Mouse (Mus musculus): ENCODE measurements around the gene Ctnna3. TPM values are rescaled to one million over a fixed set of nuclear protein-coding genes. Genes with fewer than 3 reads are reported as not detected.

The Ctnna3 gene
- polyA plus RNA-seq, 1 experiment = 0.25 TPM

DNA sequence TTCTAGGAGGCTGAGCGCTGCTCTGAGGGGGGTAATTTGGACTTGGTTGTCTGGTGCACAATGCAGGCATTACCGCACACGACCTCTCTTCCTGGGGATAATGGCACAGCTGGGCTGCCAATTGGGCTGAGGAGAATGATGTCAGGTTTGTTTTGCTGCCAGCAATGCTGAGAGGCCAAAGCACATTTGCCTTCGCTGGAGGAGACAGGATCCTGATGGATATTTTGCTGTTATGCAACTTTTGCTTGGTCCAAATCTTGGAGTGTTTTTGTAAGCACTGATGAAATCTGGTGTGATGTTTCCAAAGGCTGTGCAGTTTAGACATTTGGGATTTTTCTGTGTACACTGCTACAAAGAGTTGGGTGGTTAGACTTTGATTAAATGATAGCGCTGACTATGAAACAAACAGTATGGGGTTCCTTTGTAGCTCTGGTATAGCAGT is 450.6 kb downstream of the Ctnna3 start:
- TF ChIP-seq POLR2A (IDR thresholded peaks at IDR 0.05; ENCODE audit: borderline replicate concordance, extremely low read depth, insufficient read depth, insufficient read length, poor library complexity, severe bottlenecking) (no peak), CTCF (IDR thresholded peaks at IDR 0.05; ENCODE audit: borderline replicate concordance, extremely low read depth, insufficient read depth, insufficient read length) (no peak)
- peak; percentile 83 for DNase-seq (ENCODE audit: low read depth)

DNA sequence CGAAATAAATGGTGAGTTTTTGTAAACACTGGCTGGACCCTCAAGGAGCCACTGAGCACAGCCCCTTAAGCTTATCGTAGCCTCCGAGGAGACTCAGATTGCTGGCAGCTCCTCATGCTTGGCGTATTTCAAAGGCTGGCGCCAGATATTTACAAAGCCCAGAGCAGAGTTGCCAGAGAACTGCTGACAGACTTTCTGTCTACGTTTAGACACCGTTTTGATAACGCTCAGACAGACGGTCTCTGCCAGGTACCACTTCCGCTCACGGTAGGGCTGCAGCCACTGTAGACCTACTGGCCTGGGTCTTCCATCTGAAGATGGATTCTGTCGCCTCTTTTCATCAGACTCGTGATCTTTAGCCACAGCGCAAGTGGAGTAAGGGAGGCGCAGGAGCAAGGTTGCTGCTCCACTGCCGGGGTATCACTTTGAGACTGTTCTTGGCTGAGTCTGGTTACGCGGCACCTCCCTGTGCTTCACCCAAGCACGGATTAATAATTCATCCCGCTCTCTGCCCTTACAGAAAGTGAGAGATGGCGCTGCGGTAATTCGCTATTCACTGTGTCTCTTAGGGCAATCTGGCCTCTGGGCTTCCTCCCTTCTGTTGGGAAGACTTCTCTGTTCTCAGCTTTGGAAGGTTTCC is 456.7 kb downstream of the Ctnna3 start:
- no peak for TF ChIP-seq POLR2A (IDR thresholded peaks at IDR 0.05; ENCODE audit: borderline replicate concordance, extremely low read depth, insufficient read depth, insufficient read length, poor library complexity, severe bottlenecking)
- peak; percentile 51 for DNase-seq (ENCODE audit: low read depth)

DNA sequence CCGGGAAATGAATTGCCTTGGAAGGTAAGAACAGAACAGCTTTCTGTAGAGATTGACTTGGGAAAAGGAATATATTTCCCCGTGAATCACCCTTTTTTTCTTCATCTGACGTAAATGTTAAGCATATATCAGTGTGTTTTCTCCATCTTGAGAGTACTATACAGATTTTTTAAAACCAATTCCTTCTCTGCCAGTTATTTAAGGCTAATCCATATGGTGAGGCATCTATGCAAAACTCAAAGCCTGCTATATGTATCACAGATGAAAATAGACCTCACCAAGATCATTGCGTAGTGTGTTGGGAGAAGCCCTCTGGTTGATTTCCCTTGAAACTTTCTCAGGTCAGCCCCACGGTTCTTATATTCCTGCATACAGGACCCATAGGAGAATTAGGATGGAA is 464.7 kb downstream of the Ctnna3 start:
- no peak for DNase-seq (ENCODE audit: low read depth)
- TF ChIP-seq POLR2A (IDR thresholded peaks at IDR 0.05; ENCODE audit: borderline replicate concordance, extremely low read depth, insufficient read depth, insufficient read length, poor library complexity, severe bottlenecking) = no peak

DNA sequence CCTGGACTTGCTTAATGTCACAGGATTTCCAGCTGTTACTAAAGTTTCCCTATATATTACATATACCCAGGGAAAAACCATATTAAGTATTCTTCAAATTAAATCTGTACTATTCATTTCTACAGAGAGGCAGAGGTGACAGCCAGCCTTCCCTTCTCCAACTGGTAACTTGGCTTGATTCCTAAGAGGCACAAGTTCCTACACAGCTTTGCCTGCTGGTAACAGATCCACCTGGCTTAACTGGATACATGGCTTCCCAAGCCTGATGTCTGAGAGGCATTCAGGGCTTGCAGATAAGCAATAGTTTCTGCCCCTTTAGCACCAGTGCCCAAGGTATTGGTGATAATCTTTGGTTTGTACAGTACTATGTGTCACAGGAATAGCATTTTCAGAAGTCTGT is 470.0 kb downstream of the Ctnna3 start:
- peak; percentile 37 for DNase-seq (ENCODE audit: low read depth)
- TF ChIP-seq CTCF (IDR thresholded peaks at IDR 0.05; ENCODE audit: borderline replicate concordance, extremely low read depth, insufficient read depth, insufficient read length) (no peak), POLR2A (IDR thresholded peaks at IDR 0.05; ENCODE audit: borderline replicate concordance, extremely low read depth, insufficient read depth, insufficient read length, poor library complexity, severe bottlenecking) (no peak)

DNA sequence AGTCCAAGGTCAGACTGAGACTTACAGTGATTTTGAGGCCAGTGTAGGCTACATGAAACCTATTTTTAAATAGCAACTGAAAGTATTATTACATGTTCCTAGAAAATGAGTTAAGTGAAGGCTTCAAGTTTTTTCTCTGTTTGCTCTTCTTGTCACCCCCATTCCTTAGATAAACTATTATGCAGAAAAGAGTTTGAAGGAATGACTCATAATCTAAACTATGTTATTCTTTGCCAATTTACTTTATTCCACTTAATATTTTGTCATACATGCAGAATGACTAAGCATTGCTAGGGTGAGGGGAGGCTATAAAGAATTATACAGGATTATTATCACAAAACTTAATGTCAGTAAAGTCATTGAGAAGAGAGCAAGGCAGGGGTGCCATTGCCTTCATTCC is 479.0 kb downstream of the Ctnna3 start:
- TF ChIP-seq CTCF (IDR thresholded peaks at IDR 0.05; ENCODE audit: borderline replicate concordance, extremely low read depth, insufficient read depth, insufficient read length) = no peak
- TF ChIP-seq POLR2A (IDR thresholded peaks at IDR 0.05; ENCODE audit: borderline replicate concordance, extremely low read depth, insufficient read depth, insufficient read length, poor library complexity, severe bottlenecking) = no peak
- DNase-seq (ENCODE audit: low read depth) = no peak

DNA sequence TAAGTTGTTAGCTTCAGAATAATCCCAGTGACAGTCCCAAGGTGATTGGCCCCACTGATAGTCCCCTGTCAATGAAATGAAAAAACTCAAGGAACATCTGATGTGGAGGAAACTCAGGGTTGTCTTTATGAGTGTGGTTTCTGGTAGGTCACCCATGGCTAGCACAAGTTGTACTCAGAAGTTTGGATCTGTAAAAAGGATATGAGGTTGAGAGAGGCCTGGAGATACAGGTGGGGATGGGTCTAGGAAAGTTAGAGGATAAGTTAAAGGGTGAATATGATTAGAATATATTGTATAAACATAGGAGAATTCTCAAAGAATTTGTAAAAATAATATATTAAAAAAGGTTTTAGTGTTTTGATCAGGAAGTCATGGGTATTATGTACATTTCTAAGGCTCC is 497.4 kb downstream of the Ctnna3 start, which contains the start of gene Gm10118:
Gm10118 (minus strand) TSS at position 101 of the 400 bp plus-strand sequence.
- DNase-seq (ENCODE audit: low read depth) = no peak
- no peak for TF ChIP-seq POLR2A (IDR thresholded peaks at IDR 0.05; ENCODE audit: borderline replicate concordance, extremely low read depth, insufficient read depth, insufficient read length, poor library complexity, severe bottlenecking)
- no peak for TF ChIP-seq CTCF (IDR thresholded peaks at IDR 0.05; ENCODE audit: borderline replicate concordance, extremely low read depth, insufficient read depth, insufficient read length)

DNA sequence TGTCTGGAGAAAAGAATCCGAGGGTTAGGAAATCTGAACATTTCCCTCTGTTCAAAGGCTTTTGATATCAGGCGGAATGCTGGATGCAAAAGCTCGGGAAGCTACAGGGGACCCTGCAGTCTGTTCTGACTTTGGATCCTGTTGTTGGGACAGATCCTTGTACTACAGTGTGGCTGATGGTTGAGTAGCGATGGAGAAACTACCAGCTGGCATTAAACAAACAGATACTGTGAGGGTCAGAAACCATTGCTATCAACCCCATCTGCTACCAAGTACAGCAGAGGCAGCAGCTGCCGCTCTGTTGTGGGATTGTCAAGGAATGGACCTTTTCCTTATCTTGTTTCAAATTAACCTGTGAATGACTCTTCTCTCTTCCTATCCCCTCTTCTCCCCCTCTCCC is 504.0 kb downstream of the Ctnna3 start:
- DNase-seq (ENCODE audit: low read depth) = peak; percentile 46
- TF ChIP-seq POLR2A (IDR thresholded peaks at IDR 0.05; ENCODE audit: borderline replicate concordance, extremely low read depth, insufficient read depth, insufficient read length, poor library complexity, severe bottlenecking) = no peak
- TF ChIP-seq CTCF (IDR thresholded peaks at IDR 0.05; ENCODE audit: borderline replicate concordance, extremely low read depth, insufficient read depth, insufficient read length) = no peak

DNA sequence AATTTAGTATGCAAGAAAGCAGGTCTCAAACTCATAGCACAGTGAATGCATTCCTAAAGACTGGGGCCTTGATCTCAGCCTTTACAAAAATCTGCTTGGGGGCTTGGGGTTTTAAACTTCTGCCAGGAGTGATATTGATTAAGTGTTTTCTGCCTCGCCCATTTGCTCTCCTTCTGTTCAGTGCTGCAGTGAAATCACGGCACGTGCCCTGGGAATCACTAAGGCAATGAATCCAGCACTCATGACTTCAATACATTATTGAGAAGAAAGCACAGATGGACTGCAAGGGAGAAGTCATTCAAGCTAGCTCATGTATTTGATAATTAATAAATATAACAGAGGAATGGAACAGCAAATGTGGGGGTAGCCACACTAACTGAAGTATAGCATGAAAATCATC is 515.6 kb downstream of the Ctnna3 start:
- TF ChIP-seq CTCF (IDR thresholded peaks at IDR 0.05; ENCODE audit: borderline replicate concordance, extremely low read depth, insufficient read depth, insufficient read length) = no peak
- no peak for TF ChIP-seq POLR2A (IDR thresholded peaks at IDR 0.05; ENCODE audit: borderline replicate concordance, extremely low read depth, insufficient read depth, insufficient read length, poor library complexity, severe bottlenecking)
- no peak for DNase-seq (ENCODE audit: low read depth)

DNA sequence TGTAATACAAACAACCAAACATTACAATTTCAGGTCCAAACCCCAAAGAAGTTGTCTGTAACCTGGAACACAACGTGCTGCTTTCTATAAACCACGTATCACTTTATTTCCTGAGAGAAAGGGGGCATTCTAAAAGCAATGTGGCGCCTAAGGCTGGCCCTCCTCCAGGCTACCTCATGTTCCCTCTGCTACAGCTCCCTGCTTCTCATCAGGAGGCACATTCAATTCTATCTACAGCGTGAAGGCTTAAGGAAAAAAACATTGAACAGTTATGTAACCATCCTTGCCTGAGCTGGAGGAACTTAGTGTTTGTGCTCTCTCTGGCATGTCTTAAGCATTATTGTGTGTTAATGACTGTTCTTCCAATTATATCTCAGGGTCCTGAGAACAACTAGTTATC is 517.4 kb downstream of the Ctnna3 start:
- TF ChIP-seq CTCF (IDR thresholded peaks at IDR 0.05; ENCODE audit: borderline replicate concordance, extremely low read depth, insufficient read depth, insufficient read length) (no peak), POLR2A (IDR thresholded peaks at IDR 0.05; ENCODE audit: borderline replicate concordance, extremely low read depth, insufficient read depth, insufficient read length, poor library complexity, severe bottlenecking) (no peak)
- no peak for DNase-seq (ENCODE audit: low read depth)

DNA sequence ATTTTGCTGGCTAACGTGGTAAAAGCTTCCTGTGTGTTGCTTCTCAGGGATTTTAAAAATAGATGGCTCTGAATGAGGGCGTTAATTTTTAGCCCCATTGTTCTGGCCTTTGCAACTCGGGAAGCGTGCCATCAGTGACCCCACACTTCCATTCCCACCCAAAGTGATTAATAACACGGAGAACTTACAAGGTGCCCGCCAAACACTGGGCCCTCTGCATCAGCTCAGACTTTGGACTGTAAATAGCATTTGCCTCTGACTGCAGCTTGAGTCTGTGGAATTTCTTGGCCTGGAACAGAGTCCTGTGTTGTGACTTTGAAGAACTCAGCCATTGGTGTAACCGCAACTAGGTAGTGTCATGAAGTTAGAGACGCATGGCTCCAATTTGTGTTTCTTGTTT is 521.0 kb downstream of the Ctnna3 start:
- TF ChIP-seq CTCF (IDR thresholded peaks at IDR 0.05; ENCODE audit: borderline replicate concordance, extremely low read depth, insufficient read depth, insufficient read length) = no peak
- TF ChIP-seq POLR2A (IDR thresholded peaks at IDR 0.05; ENCODE audit: borderline replicate concordance, extremely low read depth, insufficient read depth, insufficient read length, poor library complexity, severe bottlenecking) = no peak
- DNase-seq (ENCODE audit: low read depth) = no peak

DNA sequence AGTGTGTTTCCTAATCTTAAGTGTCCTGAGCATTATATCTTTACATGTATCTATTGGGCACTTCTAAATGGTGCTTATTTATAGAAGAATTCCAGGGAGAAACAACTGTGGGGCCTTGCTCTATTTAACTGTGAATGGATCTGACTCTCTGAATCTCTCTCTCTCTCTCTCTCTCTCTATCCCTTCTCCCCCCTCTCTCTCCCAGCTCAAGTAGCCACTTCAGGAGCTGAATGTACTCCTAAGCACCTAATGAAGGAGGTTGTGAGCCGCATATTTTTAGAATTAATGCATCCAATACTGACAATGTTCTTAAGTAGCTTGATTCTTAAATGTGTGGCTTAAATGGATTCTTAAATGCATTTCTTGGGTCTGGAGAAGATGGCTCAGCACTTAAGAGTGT is 521.6 kb downstream of the Ctnna3 start:
- DNase-seq (ENCODE audit: low read depth) = no peak
- TF ChIP-seq CTCF (IDR thresholded peaks at IDR 0.05; ENCODE audit: borderline replicate concordance, extremely low read depth, insufficient read depth, insufficient read length) = no peak
- TF ChIP-seq POLR2A (IDR thresholded peaks at IDR 0.05; ENCODE audit: borderline replicate concordance, extremely low read depth, insufficient read depth, insufficient read length, poor library complexity, severe bottlenecking) = no peak

DNA sequence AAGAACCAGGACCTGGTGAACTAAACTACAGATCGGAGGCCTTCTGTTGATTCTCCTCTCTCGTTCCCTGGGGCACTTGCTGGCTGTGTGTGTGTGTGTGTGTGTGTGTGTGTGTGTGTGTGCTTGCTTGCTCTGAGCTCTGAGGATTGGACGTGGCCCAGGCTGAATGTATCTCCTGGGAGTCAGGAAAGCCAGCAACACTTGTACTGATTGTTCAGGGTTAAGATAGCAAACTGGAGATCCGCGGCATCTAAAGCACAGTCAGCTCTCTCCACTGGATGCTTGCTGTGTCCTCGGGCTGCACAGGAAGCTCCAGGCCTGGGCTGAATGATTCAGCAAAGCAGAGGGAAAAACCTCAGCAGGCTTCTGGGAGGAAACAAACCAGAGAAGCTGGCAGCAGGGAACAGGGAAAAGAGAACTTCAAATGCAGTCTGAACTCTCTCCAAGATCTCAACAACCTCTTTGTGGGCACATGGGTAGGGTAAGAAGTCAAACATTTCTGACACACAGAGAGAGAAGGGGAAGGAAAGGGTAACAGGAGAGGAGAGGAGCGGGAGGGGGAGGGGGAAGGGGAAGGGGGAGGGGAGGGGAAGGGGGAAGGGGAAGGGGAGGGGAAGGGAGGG is 524.5 kb downstream of the Ctnna3 start:
- DNase-seq (ENCODE audit: low read depth) = peak; percentile 61
- TF ChIP-seq CTCF (IDR thresholded peaks at IDR 0.05; ENCODE audit: borderline replicate concordance, extremely low read depth, insufficient read depth, insufficient read length) = no peak
- TF ChIP-seq POLR2A (IDR thresholded peaks at IDR 0.05; ENCODE audit: borderline replicate concordance, extremely low read depth, insufficient read depth, insufficient read length, poor library complexity, severe bottlenecking) = no peak

Data from brain, embryonic 14.5 days (tissue).